Mouse (Mus musculus): Measurements from ENCODE around the gene Tma16. TPM values are rescaled to one million over a fixed set of nuclear protein-coding genes. Genes with fewer than 3 reads are reported as not detected.

Tma16 gene
- total RNA-seq (2015; ENCODE audit: low replicate concordance) (5.4 and 5.8 TPM in 2 replicates), total RNA-seq (2017; ENCODE audit: low replicate concordance) (4.1 and 9.3 TPM in 2 replicates)

DNA sequence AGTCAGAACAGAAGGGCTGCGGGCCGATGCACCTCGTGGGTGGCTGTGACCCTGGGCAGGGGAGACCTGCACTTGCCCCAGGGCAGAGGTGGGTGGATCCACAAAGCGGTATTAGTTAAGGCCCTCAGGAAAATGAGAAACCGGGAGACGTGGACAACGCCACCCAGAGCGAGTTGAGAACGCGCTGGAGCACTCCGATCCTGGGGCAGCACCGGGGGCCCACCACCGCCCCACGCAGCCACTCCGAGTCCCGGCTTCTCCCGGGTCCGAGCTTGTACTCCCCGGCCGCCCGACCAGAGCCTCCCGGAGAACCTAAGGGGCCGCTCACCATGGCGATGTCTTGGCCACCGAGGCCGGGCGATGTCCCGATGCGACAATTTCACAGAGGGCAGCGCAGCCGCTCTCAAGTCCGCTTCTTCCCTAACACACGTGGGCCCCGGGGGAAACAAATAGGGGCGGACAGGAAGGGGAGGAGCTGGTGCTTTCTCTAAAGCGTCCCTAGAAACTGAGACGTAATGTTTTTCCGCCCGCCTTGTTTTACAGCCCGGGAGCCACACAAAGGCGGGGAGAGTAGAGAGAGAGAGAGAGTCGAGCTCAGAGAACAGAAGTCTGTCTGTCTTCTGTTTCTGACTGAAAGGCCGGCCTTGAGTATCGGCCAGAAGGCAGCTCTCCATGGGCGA, at the start of gene Tma16:
Tma16 (minus strand) TSS at position 447 of the 680 bp plus-strand sequence.
- ATAC-seq (replicated peaks; ENCODE audit: low FRiP score, poor library complexity, severe bottlenecking) = peak; percentile 78

DNA sequence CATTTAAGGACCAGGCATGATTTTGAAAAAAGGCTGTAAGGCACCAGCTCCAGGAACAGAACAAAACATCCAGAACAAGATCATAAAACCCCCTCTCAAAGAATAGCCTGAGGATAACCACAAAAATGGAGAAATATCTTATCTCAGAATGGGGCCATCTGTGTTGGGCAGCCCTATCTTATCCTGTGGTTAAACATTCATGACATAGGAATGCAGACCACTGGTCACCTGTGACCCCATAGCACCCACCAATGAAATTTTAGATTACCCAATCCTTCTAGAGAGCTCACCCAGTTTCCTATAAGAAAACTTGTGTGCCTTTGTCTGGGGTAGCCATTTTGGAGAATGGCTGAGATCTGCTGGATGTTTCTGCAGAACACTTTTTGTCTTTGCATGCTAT, 34.2 kb upstream of the Tma16 start:
- ATAC-seq (replicated peaks; ENCODE audit: low FRiP score, poor library complexity, severe bottlenecking) = no peak

DNA sequence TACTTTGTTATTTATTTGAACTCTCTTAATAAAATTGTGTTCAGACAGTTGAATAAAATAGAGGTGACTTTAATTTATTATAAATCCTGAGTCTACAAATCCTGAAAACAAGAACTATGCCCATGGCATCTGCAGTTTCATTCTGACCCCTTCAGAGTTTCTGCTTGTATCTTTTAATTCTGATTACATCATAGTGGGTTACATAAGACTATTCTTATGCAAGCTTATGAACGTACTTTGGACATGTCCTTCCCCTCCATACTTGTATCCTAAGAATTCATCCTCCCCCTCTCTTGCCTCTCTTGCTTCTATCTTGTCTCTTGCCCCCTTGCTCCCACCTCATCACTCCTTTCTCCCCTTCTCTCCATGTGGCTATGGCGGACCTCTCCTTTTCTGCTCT, 32.8 kb upstream of the Tma16 start:
- ATAC-seq (replicated peaks; ENCODE audit: low FRiP score, poor library complexity, severe bottlenecking) = no peak

DNA sequence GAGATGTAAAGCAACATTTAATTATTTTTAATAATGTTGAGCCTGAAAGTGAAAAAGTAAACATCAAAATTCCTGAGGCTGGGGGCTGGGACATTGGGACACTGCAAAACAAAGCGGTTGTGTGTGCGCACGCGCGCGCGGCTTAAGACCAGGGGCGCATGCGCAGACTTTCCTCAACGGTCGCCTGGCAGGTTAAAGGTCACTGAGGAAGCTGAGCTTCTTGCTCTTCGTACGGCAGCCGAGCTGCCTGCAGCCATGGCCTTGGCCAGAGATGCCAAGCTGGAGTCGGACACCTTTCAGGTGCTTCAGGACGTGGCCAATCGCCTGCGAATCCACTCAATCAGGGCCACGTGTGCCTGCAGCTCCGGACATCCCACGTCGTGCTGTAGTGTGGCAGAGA, 25.2 kb upstream of the Tma16 start, which contains the start of gene Tktl2:
Tktl2 (plus strand) TSS at position 220 of the 400 bp plus-strand sequence.
- no peak for ATAC-seq (replicated peaks; ENCODE audit: low FRiP score, poor library complexity, severe bottlenecking)

DNA sequence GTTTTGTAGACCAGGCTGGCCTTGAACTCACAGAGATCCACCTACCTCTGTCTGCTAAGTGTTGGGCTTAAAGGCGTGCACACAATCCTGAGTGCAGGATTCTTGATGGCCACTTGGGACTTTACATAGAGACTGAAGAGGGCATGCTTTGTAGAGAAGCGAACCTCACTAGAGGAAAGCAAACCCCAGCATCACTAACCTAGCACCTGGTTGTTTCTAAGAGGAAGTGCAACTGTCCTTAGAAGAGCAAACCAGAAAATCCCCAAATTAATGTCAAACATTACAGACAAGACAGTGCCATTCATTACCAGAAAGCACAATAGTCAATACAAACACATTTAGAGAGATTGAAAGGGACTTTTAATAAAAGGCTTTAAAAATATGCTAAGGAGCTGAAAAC, 17.1 kb upstream of the Tma16 start:
- ATAC-seq (replicated peaks; ENCODE audit: low FRiP score, poor library complexity, severe bottlenecking) = no peak

DNA sequence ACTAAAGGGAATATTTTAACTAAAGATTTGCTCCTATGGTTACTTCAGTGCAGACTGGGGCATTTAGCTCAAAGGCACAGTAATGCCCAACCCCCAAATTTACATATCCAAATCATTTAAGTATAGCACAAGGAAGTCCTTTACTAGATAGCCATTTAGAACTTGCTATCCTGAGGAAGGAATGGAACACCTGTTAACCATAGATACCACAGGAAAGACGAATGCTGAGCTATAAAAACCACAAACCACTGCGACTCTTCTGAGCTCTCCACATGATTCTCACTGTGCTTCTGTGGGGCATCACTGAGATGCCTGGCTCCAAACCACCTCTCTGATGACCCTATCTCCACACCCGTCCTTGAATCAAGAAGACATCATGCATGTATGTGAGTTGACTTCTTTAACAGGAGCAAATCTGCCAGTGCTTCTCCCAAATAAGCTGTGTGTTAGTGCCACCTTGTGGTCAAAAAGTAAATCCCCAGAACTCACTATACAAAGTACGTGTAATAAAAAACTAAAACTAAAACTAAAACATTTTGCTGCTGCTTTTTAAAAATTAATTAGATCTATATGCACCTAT, 10.8 kb upstream of the Tma16 start:
- no peak for ATAC-seq (replicated peaks; ENCODE audit: low FRiP score, poor library complexity, severe bottlenecking)

DNA sequence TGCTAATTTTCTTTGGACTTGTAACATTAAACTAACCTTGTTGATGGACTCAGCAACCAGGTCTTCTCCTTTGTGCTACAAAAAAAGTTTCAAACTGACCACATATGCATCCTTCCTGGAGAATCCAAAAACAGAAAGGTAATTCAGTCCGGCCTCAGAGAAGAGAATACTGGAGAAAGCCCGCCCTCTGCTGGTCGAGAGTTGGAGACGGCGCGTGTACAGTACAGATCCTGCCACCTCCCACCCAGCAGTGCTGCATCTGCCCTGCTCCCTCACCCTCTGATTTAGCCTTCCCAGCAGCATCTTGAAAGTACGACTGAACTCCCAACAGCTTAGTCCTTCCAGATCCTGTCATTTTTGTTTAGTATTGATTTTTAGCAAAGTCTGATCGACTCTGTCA, 9.4 kb upstream of the Tma16 start:
- no peak for ATAC-seq (replicated peaks; ENCODE audit: low FRiP score, poor library complexity, severe bottlenecking)

DNA sequence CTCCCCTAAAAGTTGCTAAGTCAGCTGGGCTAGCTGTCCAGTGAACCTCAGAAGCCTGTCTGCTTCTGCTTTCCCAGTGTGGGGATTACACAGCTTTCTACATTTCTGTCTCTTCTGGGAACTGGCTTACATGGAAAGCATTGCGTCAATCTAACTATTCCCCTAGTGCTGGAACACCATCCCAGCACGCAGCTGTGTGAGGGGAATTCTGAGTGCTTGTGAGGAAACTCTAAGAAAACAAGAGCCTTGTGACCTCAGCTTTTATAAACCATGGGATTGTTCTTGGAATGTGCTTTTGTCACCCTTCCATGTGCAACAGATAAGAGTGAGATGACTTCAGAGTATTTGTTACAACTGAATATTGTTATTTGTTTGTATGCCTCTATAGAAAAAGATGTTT, 8.2 kb upstream of the Tma16 start:
- no peak for ATAC-seq (replicated peaks; ENCODE audit: low FRiP score, poor library complexity, severe bottlenecking)

DNA sequence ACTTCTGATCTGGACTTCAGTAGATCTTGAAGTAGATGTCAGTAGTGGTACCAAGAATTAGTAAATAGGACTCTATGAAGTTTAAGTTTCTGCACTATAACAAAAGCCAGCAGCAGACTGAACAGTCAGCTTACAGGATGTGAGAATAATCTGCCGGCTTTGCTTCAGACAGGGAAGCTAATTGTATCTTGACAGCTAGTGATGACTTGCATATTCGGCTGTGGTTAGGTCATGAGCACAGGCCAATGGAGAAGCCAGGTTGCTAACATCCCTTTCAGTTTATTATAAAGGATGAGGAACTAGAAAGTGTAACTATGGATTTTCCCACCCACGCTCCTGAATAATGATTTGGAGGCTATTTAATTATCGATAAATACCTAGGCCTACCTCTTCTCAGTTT, 4.3 kb upstream of the Tma16 start:
- ATAC-seq (replicated peaks; ENCODE audit: low FRiP score, poor library complexity, severe bottlenecking) = no peak

DNA sequence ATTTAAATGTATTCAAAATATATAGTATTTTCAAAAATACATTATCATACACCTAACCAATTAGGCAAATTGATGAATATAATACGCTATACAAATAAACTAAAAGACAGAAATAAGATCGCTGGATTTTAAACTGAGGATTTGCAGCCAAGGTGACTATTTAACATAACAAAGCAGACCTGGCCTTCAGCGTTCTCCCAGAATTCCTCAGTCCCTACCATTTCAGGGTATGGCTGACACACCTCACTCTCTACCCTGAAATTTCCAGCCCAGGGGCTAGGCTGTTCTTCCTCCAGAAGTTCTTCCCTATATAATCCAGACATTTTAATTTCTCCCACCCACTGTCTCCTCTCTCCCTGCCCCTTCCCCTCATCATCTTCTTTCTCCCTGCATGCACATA, 2.2 kb upstream of the Tma16 start:
- ATAC-seq (replicated peaks; ENCODE audit: low FRiP score, poor library complexity, severe bottlenecking) = no peak

DNA sequence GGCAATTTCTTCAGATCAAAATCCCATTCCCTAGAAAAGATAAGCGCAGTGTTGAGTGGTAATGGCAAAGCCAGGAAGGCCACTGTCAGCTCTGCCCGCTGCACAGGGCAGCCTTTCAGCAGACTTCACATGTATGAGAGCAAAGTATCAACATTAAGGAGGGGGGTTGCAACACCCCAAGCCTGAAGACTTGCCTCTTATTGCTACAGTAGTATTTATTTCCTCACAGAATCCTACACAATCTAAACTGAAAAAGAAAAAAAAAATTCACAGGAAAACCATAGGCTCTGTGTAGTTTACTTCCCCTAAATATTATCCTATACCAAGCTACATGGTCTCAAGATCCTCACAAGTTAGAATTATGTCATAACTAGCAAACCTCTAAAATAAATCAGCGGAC, 9.4 kb downstream of the Tma16 start:
- ATAC-seq (replicated peaks; ENCODE audit: low FRiP score, poor library complexity, severe bottlenecking) = no peak

DNA sequence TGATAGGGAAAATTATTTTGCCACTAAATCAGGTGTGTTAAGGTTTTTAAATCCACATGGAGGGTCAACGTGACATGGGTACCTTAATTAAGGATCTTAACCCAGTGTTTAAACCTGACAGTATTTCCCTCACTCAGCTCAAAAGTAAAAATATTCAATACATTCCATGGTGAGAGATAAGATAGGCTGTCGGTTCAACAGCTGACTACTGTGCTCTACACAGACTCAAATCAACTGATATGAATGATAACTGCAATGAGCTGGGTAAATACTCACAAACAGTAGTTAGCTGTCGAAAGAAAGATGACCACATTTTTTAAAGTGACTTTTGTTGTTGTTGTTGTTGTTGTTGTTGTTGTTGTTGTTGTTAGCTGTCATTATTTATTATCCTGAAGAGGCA, 16.5 kb downstream of the Tma16 start:
- ATAC-seq (replicated peaks; ENCODE audit: low FRiP score, poor library complexity, severe bottlenecking) = no peak

DNA sequence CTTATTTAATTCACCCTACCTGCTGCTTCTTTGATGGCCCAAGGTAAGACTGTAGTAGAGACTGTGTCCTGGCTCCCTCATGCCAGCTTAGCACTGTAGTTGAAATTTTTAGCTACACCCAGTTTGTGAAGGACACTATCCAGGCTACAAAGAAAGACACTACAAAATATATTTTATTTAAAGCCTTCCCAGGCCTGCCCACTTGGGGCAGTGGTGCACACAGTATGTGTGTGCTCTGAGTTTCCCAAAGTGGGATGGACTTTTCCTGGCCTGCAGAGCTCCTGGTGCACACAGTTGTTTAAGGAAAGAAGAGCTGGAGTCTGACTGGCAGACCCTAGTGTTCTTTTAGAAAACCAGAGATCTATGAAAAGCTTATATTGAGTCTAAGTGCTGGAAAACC, 29.3 kb downstream of the Tma16 start:
- ATAC-seq (replicated peaks; ENCODE audit: low FRiP score, poor library complexity, severe bottlenecking) = no peak

DNA sequence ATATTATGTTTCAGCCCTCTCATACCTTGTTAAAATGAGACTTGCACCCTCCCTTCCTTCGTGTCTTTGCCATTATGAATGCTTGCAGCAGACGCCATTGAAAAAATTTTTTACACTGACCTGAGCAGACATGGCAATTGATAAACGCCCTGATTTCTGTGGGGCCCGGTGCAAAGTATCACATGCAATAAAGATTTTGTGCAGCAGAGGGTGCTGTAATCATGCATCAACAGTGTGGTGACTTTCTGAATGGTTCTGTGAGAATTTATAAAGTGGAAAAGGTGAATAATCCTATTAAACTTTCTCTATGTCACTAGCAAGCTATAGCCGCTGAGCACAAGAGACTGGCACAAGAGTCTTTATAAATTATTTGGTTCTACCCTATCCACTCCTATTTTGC, 35.6 kb downstream of the Tma16 start:
- no peak for ATAC-seq (replicated peaks; ENCODE audit: low FRiP score, poor library complexity, severe bottlenecking)

DNA sequence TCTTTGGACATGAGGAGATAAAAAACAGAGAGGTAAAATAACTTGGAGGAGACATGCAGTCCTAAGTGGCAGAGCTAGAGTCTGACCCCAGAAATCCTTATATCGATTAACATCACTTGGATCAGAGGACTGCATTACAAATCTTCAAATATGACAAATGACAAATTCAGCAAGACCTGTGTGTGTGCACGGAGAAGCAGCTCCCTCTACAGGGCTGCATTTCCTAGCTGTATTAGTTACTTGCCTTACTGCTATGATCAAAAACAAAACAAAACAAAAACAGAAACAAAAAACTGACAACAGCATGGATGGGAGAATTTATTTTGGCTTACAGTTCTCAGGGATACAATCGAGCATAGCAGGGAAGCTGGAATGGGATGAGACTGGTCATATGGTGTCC, 41.0 kb downstream of the Tma16 start:
- ATAC-seq (replicated peaks; ENCODE audit: low FRiP score, poor library complexity, severe bottlenecking) = no peak

DNA sequence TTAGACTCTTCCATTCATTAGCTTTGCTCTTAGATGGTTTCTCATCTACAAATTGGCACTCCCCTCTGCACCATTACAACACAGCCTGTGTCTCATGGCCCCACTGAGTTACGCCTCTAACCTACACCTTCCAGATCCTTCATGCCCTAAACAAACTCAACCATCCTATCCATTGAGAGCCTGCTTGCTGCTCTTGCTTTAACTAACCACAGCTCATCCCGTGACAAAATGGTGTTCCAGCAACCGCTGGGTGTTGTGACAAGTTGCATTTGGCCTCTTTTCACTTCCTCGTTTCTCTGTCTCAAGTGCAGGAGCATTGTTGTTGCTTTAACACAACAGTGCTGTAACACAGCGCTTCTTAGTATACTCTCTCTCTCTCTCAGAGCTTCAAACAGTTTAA, 42.2 kb downstream of the Tma16 start:
- ATAC-seq (replicated peaks; ENCODE audit: low FRiP score, poor library complexity, severe bottlenecking) = no peak

DNA sequence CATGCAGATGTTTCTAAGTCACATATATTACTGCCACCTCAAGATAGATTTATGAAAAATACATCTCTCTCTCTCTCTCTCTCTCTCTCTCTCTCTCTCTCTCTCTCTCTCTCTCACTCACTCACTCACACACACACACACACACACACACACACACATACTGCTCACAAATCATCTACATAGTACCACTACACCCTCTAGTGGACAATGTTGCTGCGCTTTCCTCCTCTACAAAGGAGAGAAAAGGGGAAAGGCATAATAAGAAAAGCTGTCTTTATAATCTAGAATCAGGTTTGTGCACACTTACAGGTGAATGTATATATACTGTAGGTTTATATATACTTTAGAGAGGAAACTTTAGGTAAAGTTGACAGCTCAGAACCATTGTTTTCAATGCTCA, 43.6 kb downstream of the Tma16 start:
- ATAC-seq (replicated peaks; ENCODE audit: low FRiP score, poor library complexity, severe bottlenecking) = no peak

DNA sequence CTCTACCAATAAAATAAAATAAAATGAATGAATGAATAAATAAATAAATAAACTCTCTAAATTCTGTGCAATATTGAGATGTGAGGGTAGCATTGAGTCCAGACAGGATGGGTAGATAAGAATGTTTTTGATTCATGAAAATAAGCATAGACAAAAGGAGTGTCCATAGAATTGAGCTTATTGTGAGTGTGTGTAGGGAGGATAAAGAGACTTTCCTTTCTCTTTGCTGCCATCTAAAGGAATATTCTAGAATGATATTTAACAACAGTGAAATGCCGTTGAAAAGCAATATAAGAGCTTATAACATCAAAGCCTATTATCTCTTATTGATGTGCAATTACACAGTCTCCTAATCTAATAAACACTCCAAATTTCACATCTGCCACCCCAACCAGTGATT, 45.2 kb downstream of the Tma16 start:
- no peak for ATAC-seq (replicated peaks; ENCODE audit: low FRiP score, poor library complexity, severe bottlenecking)

DNA sequence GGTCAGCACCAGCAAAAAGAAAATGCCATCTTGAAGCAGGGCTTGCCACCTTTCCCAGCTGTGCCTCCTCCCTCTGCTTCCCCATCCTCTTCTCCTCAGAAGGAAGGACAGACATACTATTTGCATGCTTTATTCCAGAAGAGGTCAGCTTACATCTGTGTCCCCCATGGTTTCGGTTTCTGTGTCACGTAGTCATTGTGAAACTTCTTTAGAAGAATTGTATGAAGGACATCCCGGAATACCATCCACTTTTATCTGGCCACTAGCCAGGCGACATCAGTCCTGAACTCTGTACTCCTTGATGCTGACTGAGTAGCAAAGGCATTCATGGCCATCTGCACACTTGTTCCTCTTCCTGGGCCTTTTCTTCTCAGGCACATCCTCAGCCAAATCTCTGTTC, 47.9 kb downstream of the Tma16 start:
- no peak for ATAC-seq (replicated peaks; ENCODE audit: low FRiP score, poor library complexity, severe bottlenecking)

DNA sequence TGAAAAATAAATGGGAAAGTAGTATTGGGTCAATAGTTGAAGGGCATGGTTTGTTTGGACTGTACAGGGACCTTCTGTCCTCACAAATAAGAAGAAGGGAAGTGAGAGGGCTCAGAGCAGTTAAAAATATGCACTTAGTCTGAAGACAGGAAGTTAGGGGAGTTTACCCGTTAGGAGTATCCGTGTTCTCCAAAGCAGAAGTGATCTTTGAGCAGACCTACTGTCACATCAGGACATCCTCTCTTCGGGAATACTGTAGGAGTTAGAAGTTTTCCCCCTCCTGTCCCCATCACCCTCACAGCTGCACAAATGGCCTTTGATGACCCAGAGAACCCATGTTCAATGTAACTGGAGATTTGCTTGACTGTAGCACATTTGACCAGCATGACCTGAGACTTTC, 48.4 kb downstream of the Tma16 start:
- no peak for ATAC-seq (replicated peaks; ENCODE audit: low FRiP score, poor library complexity, severe bottlenecking)

DNA sequence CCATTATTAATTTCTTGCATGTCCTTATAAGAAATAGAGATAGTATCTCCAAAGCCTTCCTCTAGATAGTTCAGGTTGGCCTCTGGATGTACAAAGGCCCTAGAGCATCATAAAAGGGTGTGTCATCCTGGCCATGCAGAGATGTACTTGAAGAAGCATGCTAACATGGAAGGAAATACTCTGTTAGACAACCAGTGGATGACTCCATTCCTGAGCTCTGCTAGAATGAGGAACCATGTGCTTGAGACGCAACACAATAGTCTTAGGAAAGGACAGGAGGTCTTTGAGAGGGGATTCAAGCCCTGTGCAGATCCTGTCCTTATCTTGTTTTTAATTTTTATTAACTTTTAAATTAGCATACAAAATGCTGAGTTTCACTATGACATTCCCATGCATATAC, 49.5 kb downstream of the Tma16 start:
- ATAC-seq (replicated peaks; ENCODE audit: low FRiP score, poor library complexity, severe bottlenecking) = no peak

DNA sequence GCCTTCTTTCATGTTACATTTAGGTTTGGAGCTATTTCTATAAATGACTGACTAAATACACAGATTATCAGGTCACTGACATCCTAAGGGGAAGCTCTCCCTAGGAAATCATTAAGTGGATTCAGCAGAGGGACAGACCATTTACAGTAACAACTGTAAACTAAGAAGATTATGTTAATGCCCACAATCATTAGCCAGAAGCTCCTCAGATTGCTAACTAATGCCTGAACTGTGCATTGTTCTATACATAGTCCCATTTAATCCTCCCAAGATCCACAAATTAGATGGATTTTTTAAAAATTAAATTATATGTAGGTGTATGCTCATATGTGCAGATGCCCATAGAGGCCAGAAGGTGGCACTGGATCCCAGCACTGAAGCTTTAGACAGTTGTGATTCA, 52.8 kb downstream of the Tma16 start:
- no peak for ATAC-seq (replicated peaks; ENCODE audit: low FRiP score, poor library complexity, severe bottlenecking)
